Mouse (Mus musculus) stomach, postnatal 0 days (tissue): ENCODE measurements around the gene Rnf114. TPM values are rescaled to one million over a fixed set of nuclear protein-coding genes. Genes with fewer than 3 reads are reported as not detected.

Source experiments
- ATAC-seq: fragments of 200-750 bp; cut with Nextera tagmentation; 2 replicates; pipeline ENCODE4 v1.8.0; 2017; ENCODE audit not compliant: low FRiP score, low TSS enrichment
- DNase-seq: peaks from one replicate; pipeline ENCODE4 v3.0.0-alpha.2; 2016; ENCODE audit warnings: low spot score
- H3K27ac ChIP-seq: fragments of 300-500 bp; sonication (generic); replicated peaks from 2 replicates; pipeline ENCODE4 v1.5.1; 2014; ENCODE audit warnings: mild to moderate bottlenecking, control low read depth
- H3K27me3 ChIP-seq: fragments of 300-500 bp; sonication (generic); 2 replicates; pipeline ENCODE4 v1.6.1; 2014; ENCODE audit warnings: low read length; ENCODE audit not compliant: control insufficient read depth, insufficient read depth
- H3K36me3 ChIP-seq: fragments of 300-500 bp; sonication (generic); 2 replicates; pipeline ENCODE4 v1.6.1; 2014; ENCODE audit warnings: low read length, mixed read lengths; ENCODE audit not compliant: control insufficient read depth, insufficient read depth
- H3K4me1 ChIP-seq: fragments of 300-500 bp; sonication (generic); replicated peaks from 2 replicates; pipeline ENCODE4 v1.6.1; 2014; ENCODE audit warnings: antibody characterized with exemption; ENCODE audit not compliant: control insufficient read depth, insufficient read depth
- H3K4me2 ChIP-seq: fragments of 300-500 bp; sonication (generic); replicated peaks from 2 replicates; pipeline ENCODE4 v1.6.1; 2014; ENCODE audit warnings: low read depth, mild to moderate bottlenecking, control low read depth, moderate library complexity
- H3K4me3 ChIP-seq: fragments of 300-500 bp; sonication (generic); 2 replicates; pipeline ENCODE4 v1.5.1; 2014; ENCODE audit warnings: low read depth, low read length, control low read depth
- H3K9ac ChIP-seq: fragments of 300-500 bp; sonication (generic); 2 replicates; pipeline ENCODE4 v1.6.1; 2014; ENCODE audit warnings: mild to moderate bottlenecking, low read length, control low read depth, mixed read lengths
- H3K9me3 ChIP-seq: fragments of 300-500 bp; sonication (generic); 2 replicates; pipeline ENCODE4 v1.6.1; 2016; ENCODE audit warnings: low read length; ENCODE audit not compliant: control insufficient read depth
- CTCF ChIP-seq: IDR thresholded peaks from 2 replicates; pipeline ENCODE4 v1.5.1; 2016; ENCODE audit warnings: antibody characterized with exemption, low read depth, mild to moderate bottlenecking, moderate library complexity
- EP300 ChIP-seq: optimal IDR thresholded peaks from 2 replicates; pipeline ENCODE3; 2016; ENCODE audit warnings: antibody characterized with exemption
- WGBS: fragments of 180-500 bp; shearing (Covaris S2); extraction: QIAGEN DNeasy Blood & Tissue Kit; methylation state at CpG from one replicate; pipeline ENCODE4 v1.1.7; 2014; 5-methylcytosine and 5-hydroxymethylcytosine counted together
- polyA plus RNA-seq: library from polyadenylated mRNA; unstranded; fragments of >200 nt; fragmentation: Nextera tagmentation; extraction: Ambion mirVana; gene quantifications from 2 replicates; pipeline ENCODE4 v1.2.1, GENCODE M21; 2015

Gene Rnf114
- polyA plus RNA-seq, 1 experiment from 2014 or later: 44.6 TPM

DNA sequence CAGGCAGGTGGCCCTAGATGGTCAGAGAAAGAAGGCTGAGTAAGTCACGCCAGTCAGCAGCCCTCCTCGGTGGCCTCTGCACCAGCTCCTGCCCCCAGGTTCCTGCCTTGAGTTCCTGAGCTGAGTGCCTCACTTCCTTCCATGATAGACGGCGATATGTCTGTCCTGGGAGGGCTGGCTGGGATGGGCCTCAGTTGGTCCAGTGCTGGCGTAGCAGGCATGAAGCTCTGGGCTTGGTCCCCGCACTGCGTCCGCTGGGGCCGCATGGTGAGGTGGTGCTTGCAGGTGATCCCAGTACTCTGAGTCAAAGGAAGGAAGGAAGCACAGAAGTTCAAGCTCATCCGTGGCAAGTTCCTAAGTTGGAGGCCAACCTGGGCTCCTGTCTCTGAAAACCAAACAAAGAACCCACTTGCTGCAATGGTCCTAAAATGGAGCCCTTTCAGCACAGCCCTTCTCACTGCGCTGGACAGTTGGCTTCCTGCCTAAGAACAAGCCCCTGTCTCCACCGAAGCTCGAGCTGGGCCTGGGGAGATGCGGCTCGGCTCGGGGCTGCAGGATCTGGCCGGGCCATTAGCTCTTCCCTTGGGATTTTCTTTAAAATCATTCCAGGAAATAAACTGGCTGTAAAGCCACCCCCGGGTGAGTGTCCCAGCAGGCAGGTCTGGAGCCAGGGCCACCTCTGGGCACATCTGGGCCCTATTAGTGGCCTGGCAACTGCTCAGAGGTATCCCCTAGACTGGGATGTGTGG, 54.2 kb downstream of the Rnf114 start:
- WGBS: 77% methylated on average over 18 of the region's 18 CpGs
- TF ChIP-seq EP300: no peak
- TF ChIP-seq CTCF: no peak
- no peak overlapping the region; the same call in 1 of the 2 replicates for H3K27ac ChIP-seq

DNA sequence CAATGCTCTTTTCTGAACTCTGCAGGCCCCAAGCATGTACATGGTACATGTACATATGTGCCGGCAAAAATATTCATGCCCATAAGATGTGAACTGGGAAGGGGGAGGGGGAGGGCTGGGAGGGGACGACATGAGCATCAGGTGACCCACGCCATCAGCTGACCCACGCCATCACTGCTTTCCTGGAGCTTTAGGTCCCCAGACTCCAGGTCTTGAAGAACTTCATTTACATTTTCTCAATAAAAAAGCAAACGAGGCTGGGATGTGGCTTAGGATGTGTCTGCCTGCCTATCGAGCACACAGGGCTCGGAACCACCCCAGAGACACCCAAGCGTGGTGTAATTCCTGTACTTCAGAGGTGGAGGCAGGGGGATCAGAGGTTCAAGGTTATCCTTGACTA, 55.0 kb downstream of the Rnf114 start:
- peaks cover 5% of the 10 kb centered on the region for H3K4me1 ChIP-seq
- no peak for DNase-seq
- no peaks in the 10 kb centered on the region for H3K27me3 ChIP-seq
- ATAC-seq: no peak
- no peak overlapping the region for H3K9ac ChIP-seq
- no peak for TF ChIP-seq EP300
- TF ChIP-seq CTCF: no peak
- no peaks in the 10 kb centered on the region for H3K9me3 ChIP-seq
- H3K27ac ChIP-seq: no peak overlapping the region
- no peak overlapping the region for H3K4me2 ChIP-seq
- no peaks in the 10 kb centered on the region for H3K36me3 ChIP-seq
- no peak overlapping the region for H3K4me3 ChIP-seq
- 87% methylated on average over 8 of the region's 8 CpGs for WGBS

More for the DNA sequence above, 54.2 kb downstream of the Rnf114 start:
- ATAC-seq (no peak), DNase-seq (no peak)
- no peak overlapping the region for H3K9ac ChIP-seq
- H3K27me3 ChIP-seq: no peaks in the 10 kb centered on the region
- H3K9me3 ChIP-seq: no peaks in the 10 kb centered on the region
- no peak overlapping the region for H3K4me3 ChIP-seq
- H3K4me1 ChIP-seq: peaks cover 5% of the 10 kb centered on the region
- H3K4me2 ChIP-seq: no peak overlapping the region
- no peaks in the 10 kb centered on the region for H3K36me3 ChIP-seq

DNA sequence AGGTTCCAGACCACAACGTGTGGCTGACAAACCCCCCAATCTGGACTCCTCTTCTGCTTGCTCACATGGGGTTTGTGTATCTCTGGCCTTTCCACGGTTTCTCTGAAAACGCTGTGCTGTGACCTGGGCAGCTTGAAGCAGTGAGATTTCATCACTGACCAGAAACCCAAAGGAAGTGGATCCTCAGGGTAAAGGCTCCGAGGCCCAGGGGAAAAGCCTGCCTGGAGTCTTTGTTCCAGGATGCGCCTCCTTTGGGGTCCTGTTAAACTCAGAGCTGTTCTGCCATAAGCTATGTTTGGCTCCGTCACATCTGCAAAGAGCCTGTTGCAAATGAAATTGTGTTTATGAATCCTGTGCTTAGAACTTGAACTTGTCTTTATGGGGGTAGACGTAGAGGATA, 56.5 kb downstream of the Rnf114 start:
- H3K27ac ChIP-seq: no peak overlapping the region
- H3K27me3 ChIP-seq: no peaks in the 10 kb centered on the region
- H3K9ac ChIP-seq: no peak overlapping the region
- DNase-seq (no peak), ATAC-seq (no peak)
- TF ChIP-seq EP300: no peak
- TF ChIP-seq CTCF: no peak
- H3K4me3 ChIP-seq: no peak overlapping the region
- WGBS: 70% methylated on average over 7 of the region's 7 CpGs
- no peaks in the 10 kb centered on the region for H3K9me3 ChIP-seq
- H3K4me2 ChIP-seq: no peak overlapping the region
- H3K36me3 ChIP-seq: no peaks in the 10 kb centered on the region
- H3K4me1 ChIP-seq: 0 out of 2 replicates have a peak, but pooled peaks cover 3% of the 10 kb centered on the region

- no peak overlapping the region for H3K4me2 ChIP-seq
- 62% methylated on average over 8 of the region's 8 CpGs for WGBS
- H3K27me3 ChIP-seq: no peaks in the 10 kb centered on the region
- TF ChIP-seq EP300 (no peak), CTCF (no peak)
- H3K27ac ChIP-seq: no peak overlapping the region
- no peaks in the 10 kb centered on the region for H3K36me3 ChIP-seq
- no peaks in the 10 kb centered on the region for H3K9me3 ChIP-seq
- DNase-seq (no peak), ATAC-seq (no peak)
- no peak overlapping the region for H3K4me3 ChIP-seq
- 0 out of 2 replicates have a peak, but pooled peaks cover 3% of the 10 kb centered on the region for H3K4me1 ChIP-seq
- H3K9ac ChIP-seq: no peak overlapping the region
Measured at GRCm38 (mm10) chr2:167550341-167550854, 58.0 kb downstream of the Rnf114 start.

GRCm38 (mm10) chr2:167551342-167551920, 59.0 kb downstream of the Rnf114 start:
- WGBS: 70% methylated on average over 8 of the region's 8 CpGs
- Histone ChIP-seq H3K27ac (no peak overlapping the region), H3K4me2 (no peak overlapping the region), H3K4me1 (0 out of 2 replicates have a peak, but pooled peaks cover 3% of the 10 kb centered on the region), H3K27me3 (no peaks in the 10 kb centered on the region), H3K9ac (no peak overlapping the region), H3K36me3 (no peaks in the 10 kb centered on the region), H3K4me3 (no peak overlapping the region), H3K9me3 (no peaks in the 10 kb centered on the region)
- DNase-seq: no peak
- no peak for TF ChIP-seq CTCF
- TF ChIP-seq EP300: no peak
- no peak for ATAC-seq

GRCm38 (mm10) chr2:167552292-167552691, 59.8 kb downstream of the Rnf114 start:
- 77% methylated on average over 4 of the region's 4 CpGs for WGBS
- Histone ChIP-seq H3K27ac (peak overlapping the region; percentile 63), H3K36me3 (no peaks in the 10 kb centered on the region), H3K27me3 (no peaks in the 10 kb centered on the region), H3K4me3 (no peak overlapping the region), H3K4me1 (0 out of 2 replicates have a peak, but pooled peaks cover 3% of the 10 kb centered on the region), H3K9ac (no peak overlapping the region), H3K4me2 (no peak overlapping the region), H3K9me3 (no peaks in the 10 kb centered on the region)
- DNase-seq (no peak), ATAC-seq (no peak)
- TF ChIP-seq CTCF (no peak), EP300 (no peak)
